ENCODE assay signal across 7 mouse cellular contexts in the genomic region with DNA sequence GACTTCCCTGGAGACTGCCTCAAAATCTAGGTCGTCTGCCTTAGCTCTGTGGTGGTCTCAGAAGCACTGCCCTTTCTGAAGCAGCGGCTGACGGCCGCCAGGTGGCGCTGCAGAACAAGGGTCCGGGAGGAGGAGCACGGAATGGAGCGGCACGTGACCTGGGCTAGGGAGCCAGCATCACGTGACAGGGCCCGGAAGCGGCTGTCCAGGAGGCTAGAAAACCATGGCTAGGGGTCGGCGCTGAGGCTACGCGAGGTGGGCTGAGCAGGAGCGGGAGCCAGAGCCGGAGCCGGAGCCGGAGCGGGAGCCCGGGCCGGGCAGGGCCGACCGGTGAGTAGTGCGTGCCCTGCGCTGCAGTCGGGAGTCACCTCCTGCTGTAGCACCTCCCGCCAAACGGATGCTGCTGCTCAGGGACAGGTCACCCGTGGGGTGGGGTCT. TPM values are rescaled to one million over a fixed set of nuclear protein-coding genes. Genes with fewer than 3 reads are reported as not detected.
DNase-seq lines count a peak whose midpoint lies in the region; ATAC-seq lines count a peak whose summit lies in the region.

Slc36a1 (plus strand) TSS at position 192 of the 438 bp plus-strand sequence.

- H3K4me2 ChIP-seq in intestine, embryonic 15.5 days (replicated peaks): peak within 1 kb of the TSS; percentile 89

- H3K9me3 ChIP-seq in intestine, embryonic 15.5 days: no peaks in the 10 kb centered on the region
- H3K9me3 ChIP-seq in midbrain, embryonic 10.5 days (replicated peaks): no peaks in the 10 kb centered on the region

- no peaks in the 10 kb centered on the region for H3K27me3 ChIP-seq in intestine, embryonic 15.5 days (replicated peaks)
- no peaks in the 10 kb centered on the region for H3K27me3 ChIP-seq in midbrain, embryonic 10.5 days (ENCODE audit: low read depth, poor library complexity, severe bottlenecking)

- H3K36me3 ChIP-seq in intestine, embryonic 15.5 days: no peaks in the 10 kb centered on the region
- no peaks in the 10 kb centered on the region for H3K36me3 ChIP-seq in midbrain, embryonic 10.5 days

- peak within 1 kb of the TSS; percentile 69 for H3K9ac ChIP-seq in intestine, embryonic 15.5 days

- intact Hi-C loops in left cerebral cortex, postnatal 25 days (cut with DNase I): loop anchor here (1.0 to 5.0 kb wide), 4 partner anchors 33 to 243 kb away; no protein-coding TSS in a partner anchor

- peak; percentile 95 for ATAC-seq in intestine, embryonic 15.5 days

- H3K4me1 ChIP-seq in intestine, embryonic 15.5 days (replicated peaks): 0 out of 2 replicates have a peak, but pooled peaks cover 5% of the 10 kb centered on the region
- peaks cover 23% of the 10 kb centered on the region for H3K4me1 ChIP-seq in midbrain, embryonic 10.5 days

- DNase-seq in adrenal gland, adult (ENCODE audit: inconsistent age in 2 of 2, low spot score in 1 of 2): peak; percentile 94 to 98
- DNase-seq in embryo, embryonic 10.5 days (ENCODE audit: low spot score): peak; percentile 96
- DNase-seq in gastrocnemius, postnatal 25 days: peak; percentile 90
- peak; percentile 96 to 97 for DNase-seq in left cerebral cortex, postnatal 25 days (ENCODE audit: low spot score in 2 of 2)
- peak; percentile 97 for DNase-seq in midbrain, embryonic 10.5 days (ENCODE audit: low spot score)
- peak; percentile 100 for DNase-seq in right cerebral cortex, postnatal 4 days

- under 1% methylated on average over 31 of the region's 31 CpGs for WGBS in intestine, embryonic 15.5 days
- WGBS in midbrain, embryonic 10.5 days: under 1% methylated on average over 31 of the region's 31 CpGs

- H3K4me3 ChIP-seq in intestine, embryonic 15.5 days (replicated peaks): peak within 1 kb of the TSS; percentile 70
- peak within 1 kb of the TSS; percentile 89 for H3K4me3 ChIP-seq in midbrain, embryonic 10.5 days

- no peak within 1 kb of the TSS for H3K27ac ChIP-seq in intestine, embryonic 15.5 days
- peak within 1 kb of the TSS; percentile 85 for H3K27ac ChIP-seq in midbrain, embryonic 10.5 days (replicated peaks)

RNA-seq across cellular contexts. Expression of gene Slc36a1, which starts in this region (rescaled TPM):
- total RNA-seq in gastrocnemius, postnatal 25 days (2021): 1 to 10 TPM; 5.2 to 5.8 TPM
- polyA plus RNA-seq in intestine, embryonic 15.5 days (2015; fragmentation: Nextera tagmentation; extraction: Ambion mirVana): 2.4 and 2.8 TPM in 2 replicates
- total RNA-seq in left cerebral cortex, postnatal 25 days (2021): 10 to 100 TPM; 80.4 to 82.8 TPM
- polyA plus RNA-seq in midbrain, embryonic 10.5 days (2016; fragmentation: Nextera tagmentation; extraction: Ambion mirVana): 0.77 and 1.0 TPM in 2 replicates

Comparison
In these comparisons a context has a peak if more than half of its experiments do, and no peak if none do; other contexts are left out.
1. RNA of gene Slc36a1 (total RNA-seq): 80.4 to 82.8 TPM in left cerebral cortex, postnatal 25 days; 5.2 to 5.8 TPM in gastrocnemius, postnatal 25 days; every median in the first group is over 10 times any median in the second.
2. Peak in every context shown above with its lines, with median percentiles within 50 percentile points of each other: DNase-seq.